Mouse (Mus musculus) spleen, adult 18-20 months (tissue): ENCODE measurements around the gene Ndufv3.
"Not testable (repeated sequence)": the region's sequence is repeated elsewhere in the genome, so short reads cannot be mapped to it uniquely, and the experiment has no call there.

Source experiments
- DNase-seq, 2 experiments: peaks; one replicate each; pipeline ENCODE4 v3.0.0; 2022; ENCODE audit warnings: mixed read lengths in 2 of 2

The Ndufv3 gene

DNA sequence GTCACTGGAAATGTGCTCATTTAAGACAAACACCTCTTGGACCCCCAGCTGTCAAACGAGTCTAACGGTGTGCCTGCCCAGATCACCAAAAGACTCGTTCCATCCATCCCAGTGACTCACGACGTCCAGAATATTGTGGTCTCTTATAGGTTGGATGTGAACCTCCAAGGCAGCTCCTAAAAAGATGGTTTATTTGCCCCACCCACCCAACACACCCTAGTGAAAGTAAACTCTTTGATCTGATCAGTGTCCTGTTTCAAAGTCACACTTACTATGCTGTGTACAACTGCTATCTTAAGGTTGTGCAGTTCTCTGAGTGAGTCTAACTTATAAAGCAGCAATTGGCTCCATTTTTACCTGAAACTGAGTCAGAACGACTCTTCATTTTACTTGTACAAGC lies 7.3 kb upstream of the Ndufv3 start:
- DNase-seq: no peak

DNA sequence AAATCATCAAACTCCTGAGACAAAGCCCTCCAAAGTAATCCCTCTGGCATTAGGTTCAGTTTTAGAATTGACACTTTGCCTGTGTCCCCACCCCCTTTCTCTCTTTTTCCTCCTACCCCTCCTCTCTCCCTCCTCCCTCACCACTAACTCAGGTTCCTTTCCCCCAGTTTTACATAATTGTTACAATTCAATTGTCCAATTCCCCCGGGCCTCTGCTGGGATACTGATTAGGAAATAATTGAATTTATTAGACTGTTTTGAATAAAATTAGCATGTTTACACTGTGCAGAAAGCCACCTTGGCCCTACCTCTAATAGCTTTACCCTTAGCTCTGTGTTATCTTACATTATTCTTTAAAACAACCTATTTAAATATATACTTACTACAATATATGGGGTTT lies 5.2 kb upstream of the Ndufv3 start:
- DNase-seq: no peak

- no peak for DNase-seq
These were observed 470 bp upstream of the Ndufv3 start for GRCm38 (mm10) chr17:31519344-31519945.

DNA sequence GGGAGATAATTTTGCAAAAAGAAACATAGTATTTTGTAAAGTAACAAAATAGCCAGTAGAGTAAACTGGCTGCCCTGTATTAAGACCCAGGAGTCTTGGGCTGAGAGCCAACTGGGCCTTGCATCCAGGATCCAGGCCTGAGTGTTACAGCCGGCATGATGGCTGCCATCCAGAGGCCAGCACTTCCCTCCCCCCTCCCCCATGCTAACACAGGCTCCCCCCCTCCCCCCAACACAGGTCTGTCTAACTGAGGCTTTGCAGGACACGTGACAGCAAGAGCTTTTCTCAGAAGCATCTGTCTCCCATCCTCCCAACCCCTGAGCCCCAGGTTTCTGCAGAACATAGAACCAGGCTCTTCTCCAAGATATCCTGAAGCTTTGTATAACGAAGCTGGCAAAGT lies 980 bp downstream of the Ndufv3 start:
- no peak for DNase-seq

GRCm38 (mm10) chr17:31521948-31522347 lies 2.0 kb downstream of the Ndufv3 start:
- no peak for DNase-seq

GRCm38 (mm10) chr17:31525114-31525513 lies 5.2 kb downstream of the Ndufv3 start:
- DNase-seq: no peak

DNA sequence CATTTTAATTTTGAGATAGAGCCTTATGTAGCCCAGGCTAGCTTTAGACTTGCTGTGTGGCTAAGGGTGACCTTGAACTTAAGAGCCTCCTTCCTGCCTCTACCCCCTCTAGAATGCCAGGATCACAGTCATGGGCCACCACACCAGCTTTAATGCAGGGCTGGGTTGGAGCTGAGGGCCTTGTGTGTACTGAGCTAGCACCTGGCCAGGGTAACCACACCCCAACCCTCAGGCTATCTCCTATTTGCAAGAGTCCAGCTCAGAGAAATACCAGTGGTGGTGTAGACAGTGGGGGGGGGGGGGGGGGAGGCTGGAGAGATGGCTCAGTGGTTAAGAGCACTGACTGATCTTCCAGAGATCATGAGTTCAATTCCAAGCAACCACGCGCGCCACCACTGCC lies 5.9 kb downstream of the Ndufv3 start:
- DNase-seq: no peak

GRCm38 (mm10) chr17:31529314-31529713 lies 9.4 kb downstream of the Ndufv3 start:
- no peak for DNase-seq

DNA sequence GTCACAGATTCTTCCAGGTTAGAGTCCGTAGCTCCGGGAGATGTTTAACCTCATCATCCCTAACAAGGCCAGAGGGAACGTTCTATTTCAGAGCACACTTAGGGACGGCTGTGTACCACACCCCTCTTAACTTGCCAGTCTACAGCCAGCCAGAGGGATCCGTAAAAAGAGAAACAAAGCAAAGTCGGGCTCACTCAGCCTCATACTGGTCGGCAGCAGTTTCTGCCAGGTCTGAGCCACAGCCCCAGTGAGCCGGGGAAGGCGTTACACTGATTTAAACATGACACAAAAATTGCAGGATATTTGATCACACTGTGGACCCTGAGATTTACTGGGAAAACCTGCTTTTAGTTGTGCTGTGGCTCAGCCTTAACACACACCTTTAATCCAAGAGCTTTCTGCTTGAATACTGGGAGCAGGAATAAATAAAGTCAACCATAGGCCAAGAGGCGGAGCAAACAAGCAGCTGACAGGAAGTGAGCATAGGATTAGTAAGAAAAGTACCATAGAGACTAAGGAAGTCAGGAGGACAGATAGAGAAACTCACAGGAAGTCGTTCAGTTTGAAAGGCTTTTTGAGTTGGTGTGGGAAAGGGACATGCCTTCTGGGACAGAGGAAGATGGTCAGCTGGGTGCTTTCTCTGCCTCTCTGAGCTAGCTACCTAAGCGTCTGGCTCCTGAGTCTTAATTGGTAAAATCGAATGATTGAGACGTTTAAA lies 11.7 kb downstream of the Ndufv3 start:
- no peak for DNase-seq

DNA sequence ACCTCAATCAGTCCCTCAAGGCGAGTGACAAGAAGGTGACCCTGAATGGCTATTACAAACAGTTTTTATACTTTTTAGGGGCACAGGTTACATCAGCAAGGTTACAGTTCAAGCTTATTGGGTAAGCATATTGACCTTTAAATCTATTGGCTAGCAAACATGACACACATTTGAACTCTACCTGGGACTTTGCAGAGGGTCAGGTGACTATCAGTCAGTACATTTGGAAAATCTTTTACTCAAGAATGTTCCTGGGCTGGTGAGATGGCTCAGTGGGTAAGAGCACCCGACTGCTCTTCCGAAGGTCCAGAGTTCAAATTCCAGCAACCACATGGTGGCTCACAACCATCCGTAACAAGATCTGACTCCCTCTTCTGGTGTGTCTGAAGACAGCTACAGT lies 12.4 kb downstream of the Ndufv3 start:
- DNase-seq: not testable (repeated sequence)

GRCm38 (mm10) chr17:31535358-31535757 lies 15.4 kb downstream of the Ndufv3 start:
- DNase-seq: no peak

GRCm38 (mm10) chr17:31535871-31536629 lies 16.1 kb downstream of the Ndufv3 start:
- no peak for DNase-seq

- no peak for DNase-seq
These were observed 20.2 kb downstream of the Ndufv3 start for GRCm38 (mm10) chr17:31540101-31540500.

DNA sequence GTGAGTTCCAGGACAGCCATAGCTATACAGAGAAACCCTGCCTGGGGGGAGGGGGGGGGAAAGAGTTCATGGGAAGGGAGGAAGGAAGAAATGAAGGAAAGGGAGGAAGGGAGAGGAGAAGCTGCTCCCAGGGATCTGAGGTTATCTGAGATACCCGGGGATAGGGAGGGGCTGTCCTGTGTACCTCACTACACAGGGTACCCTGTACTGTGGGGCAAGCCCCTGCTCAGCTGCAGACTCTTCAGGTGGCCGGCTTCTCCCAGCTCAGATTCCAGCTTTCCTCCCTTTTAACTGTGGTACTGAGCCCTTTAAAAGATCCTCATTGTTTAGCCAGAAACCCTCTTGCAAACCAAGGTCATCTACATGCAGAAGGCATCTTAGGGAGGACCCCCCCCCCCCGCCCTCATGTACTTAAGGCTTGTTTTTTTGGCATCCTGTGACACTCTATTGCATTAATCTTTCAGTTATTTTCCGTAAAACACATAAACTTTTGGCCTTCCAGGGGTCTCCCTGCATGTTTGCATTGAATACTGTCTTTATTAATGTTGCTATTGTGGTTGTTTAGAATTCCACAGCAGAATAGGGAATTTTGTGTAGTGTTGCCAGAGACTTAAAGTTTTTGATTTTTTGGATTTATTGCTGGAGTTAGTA lies 21.0 kb downstream of the Ndufv3 start:
- no peak for DNase-seq

DNA sequence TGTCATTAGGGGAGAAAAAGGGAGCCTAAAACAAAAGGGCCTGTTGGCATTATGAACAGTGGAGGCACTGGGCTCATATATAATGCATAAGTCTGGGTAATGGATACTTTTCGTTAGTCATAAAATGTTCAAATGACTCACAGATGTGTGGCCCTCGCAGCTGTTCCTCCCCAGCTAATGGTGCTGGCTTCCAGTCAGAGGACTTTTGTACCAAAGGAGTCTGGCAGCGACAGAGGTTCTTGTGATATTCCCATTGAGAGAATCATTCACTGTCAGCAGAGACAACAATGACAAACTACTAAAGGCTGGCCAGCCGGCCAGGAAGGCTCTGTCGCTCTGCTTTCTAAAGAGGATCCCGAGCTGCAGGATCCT lies 21.5 kb downstream of the Ndufv3 start:
- no peak for DNase-seq

DNA sequence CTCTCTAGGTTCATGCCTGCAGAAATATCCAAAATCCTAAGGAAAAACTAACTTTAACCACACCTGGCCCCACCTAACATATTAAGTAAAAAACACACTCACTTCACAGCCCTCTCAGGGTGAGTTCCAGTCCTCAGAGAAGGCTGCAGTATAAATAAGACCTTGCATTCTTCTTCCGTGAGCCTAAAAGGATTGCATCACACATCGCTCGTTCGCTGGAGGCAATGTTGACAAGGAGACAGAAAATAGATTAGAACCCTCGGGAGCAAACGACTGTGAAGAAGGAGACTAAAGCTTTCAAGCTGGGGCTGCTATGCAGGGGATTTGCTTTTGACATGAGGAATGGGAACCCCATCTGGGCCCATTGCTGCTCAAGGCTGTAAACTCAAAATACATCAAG lies 23.7 kb downstream of the Ndufv3 start:
- no peak for DNase-seq

- DNase-seq: no peak
These were observed 26.7 kb downstream of the Ndufv3 start for GRCm38 (mm10) chr17:31546444-31547196.

DNA sequence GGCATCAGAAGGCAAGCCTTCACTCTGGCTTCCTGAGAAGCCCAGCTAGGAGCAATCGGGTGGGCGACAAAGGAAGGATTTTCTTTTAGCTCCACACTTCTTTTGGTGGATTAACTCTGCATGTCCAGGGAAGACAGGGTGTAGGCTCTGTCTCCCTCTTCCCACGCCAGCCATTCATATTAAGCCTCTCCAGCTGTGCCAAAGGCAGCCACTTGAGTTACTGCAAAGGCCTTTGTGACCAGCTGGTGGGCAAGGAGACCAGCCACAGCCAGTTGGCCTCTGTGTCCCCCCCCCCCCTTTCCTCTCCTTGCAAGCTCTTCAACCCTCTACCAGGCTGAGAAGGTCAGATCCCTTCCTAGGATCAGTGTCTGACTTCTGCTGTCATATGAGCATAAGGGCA lies 28.1 kb downstream of the Ndufv3 start:
- DNase-seq: no peak

- no peak for DNase-seq
These were observed 29.5 kb downstream of the Ndufv3 start for GRCm38 (mm10) chr17:31549389-31549788.

GRCm38 (mm10) chr17:31552601-31553000 lies 32.7 kb downstream of the Ndufv3 start:
- not testable (repeated sequence) for DNase-seq

- DNase-seq: no peak
These were observed 36.3 kb downstream of the Ndufv3 start for GRCm38 (mm10) chr17:31556253-31556652.

DNA sequence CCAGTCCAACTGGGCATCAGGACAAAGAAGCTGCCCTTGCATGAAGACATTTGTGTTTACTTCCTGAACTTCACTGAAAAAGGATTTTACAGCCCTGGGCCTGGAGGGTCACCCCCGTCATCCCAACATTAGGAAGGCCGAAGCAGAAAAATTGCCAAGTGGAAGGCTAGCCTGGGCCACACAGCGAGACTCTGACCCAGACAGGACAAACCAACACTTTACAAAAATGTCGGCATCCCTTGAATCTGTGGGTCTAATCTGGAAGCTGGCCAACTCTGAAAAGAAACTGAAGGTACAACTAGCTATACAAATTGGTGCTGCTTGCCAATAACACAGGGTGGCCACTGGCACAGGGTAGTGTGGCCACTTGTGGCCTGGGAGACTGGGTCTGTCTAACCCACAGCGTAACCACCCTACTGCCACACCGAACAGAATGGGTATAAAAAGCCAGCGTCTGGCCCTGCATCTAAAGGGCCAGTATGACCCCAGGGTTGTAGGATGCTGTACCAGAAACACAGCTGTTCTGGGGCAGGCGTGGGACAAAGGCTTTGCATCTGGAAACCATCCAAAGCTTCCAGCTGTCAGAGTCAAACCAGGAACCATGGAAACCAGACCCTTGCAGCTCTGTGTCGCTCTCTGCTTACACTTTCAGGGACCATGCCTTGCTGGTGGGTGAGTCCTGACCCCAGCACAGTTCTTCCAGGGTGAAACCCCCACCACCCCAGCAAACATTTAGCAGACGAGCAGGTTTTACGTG lies 37.4 kb downstream of the Ndufv3 start:
- DNase-seq: no peak
